Mouse (Mus musculus) heart, postnatal 14 days (tissue): ENCODE measurements at regions not wholly inside any gene's neighbourhood (a gene's known extent, or its start where the extent isn't known, plus 50 kb on each side); places are given as distances from the start of the nearest gene placed in this dataset.

Experiments
- DNase-seq, 2 experiments: peaks; one replicate each; pipeline ENCODE4 v3.0.0; 2021 to 2022
- intact Hi-C: fragments of 180-260 bp; cut with DNase I; formaldehyde crosslinking; loops from one replicate; pipeline ENCODE4 v1.15.1; 2025
- microRNA-seq, 2 experiments: library from miRNA; unstranded; fragments of <30 nt; microRNA quantifications; one replicate each; pipeline ENCODE4 v1.2.0; 2021 to 2022

DNA sequence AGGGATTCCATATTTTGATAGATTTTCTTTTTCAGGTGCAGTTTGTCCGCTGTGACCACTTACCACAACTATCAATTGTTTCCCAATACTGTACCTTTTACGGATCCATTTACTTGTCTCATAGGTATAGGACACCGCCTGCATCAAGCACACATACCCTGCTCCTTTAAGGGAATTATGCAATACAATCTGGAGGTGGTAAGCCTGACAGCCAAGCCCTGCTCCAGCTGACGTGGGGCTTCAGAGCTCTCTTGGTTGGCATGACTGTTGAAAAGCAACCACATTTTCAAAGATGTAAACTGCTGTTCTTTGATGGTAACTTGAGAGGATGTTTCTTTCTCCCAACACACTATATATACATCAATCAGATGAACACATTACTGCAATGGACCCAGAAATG lies 288.2 kb downstream of the Lrig3 start:
- intact Hi-C loops, result no loop called here
- DNase-seq, result no peak

DNA sequence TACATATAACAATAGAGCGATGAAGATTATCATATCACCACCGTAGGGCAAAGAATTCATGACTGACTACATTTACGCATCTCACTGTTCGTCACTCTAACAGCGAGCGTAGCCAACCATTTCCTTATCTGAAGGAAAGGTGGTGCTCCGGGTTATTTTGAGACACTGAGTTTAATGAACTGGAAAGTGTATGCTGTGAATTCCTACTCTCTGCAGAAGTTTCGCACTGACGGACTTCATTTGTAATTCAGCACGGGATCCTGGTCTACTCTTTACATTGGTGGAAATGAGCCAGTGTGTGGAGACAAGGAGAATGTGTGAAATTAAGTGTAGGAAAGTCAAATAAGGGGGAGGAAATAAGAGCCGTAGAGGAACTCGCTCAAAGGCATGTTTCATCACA lies 283.2 kb downstream of the Lrig3 start:
- no peak for DNase-seq
- intact Hi-C loops, result no loop called here

- DNase-seq, result no peak
- intact Hi-C loops, result no loop called here
Observed at GRCm38 (mm10) chr10:126243051-126243450, 277.1 kb downstream of the Lrig3 start.

GRCm38 (mm10) chr10:126239536-126239935 lies 273.6 kb downstream of the Lrig3 start:
- intact Hi-C loops, result no loop called here
- no peak for DNase-seq

Small RNA genes in the stretch of these regions (microRNA-seq; reads per million reads assigned to microRNA genes)
- gene Mir378d, result 2.1 to 184 reads per million in 2 experiments
